Mouse (Mus musculus) liver, embryonic 11.5 days (tissue): ENCODE measurements around the gene Epp13. TPM values are rescaled to one million over a fixed set of nuclear protein-coding genes. Genes with fewer than 3 reads are reported as not detected.
A peak's percentile ranks its signal among the peaks of the same experiment; 100 is the strongest.
"Not testable (repeated sequence)": the region's sequence is repeated elsewhere in the genome, so short reads cannot be mapped to it uniquely, and the experiment has no call there.

ENCODE experiments used
- ATAC-seq: fragments of 200-750 bp; cut with Nextera tagmentation; replicated peaks from 2 replicates; pipeline ENCODE4 v1.8.0; 2017; ENCODE audit warnings: moderate number of reproducible peaks, mild to moderate bottlenecking, moderate TSS enrichment, moderate library complexity; ENCODE audit not compliant: low FRiP score
- DNase-seq: peaks from one replicate; pipeline ENCODE4 v3.0.0-alpha.2; 2017; ENCODE audit warnings: low spot score
- H3K27ac ChIP-seq: fragments of 300-500 bp; sonication (generic); 2 replicates; pipeline ENCODE4 v1.5.1; 2014; ENCODE audit warnings: mild to moderate bottlenecking, low read depth, low read length, control low read depth
- H3K27me3 ChIP-seq: fragments of 300-500 bp; sonication (generic); replicated peaks from 2 replicates; pipeline ENCODE4 v1.6.1; 2014; ENCODE audit warnings: low read length, mixed read lengths; ENCODE audit not compliant: control insufficient read depth, insufficient read depth
- H3K36me3 ChIP-seq: fragments of 300-500 bp; sonication (generic); 2 replicates; pipeline ENCODE4 v1.6.1; 2014; ENCODE audit warnings: mild to moderate bottlenecking, low read length, moderate library complexity, mixed read lengths; ENCODE audit not compliant: control insufficient read depth, insufficient read depth
- H3K4me1 ChIP-seq: fragments of 300-500 bp; sonication (generic); replicated peaks from 2 replicates; pipeline ENCODE4 v1.6.1; 2014; ENCODE audit warnings: low read length, mixed read lengths; ENCODE audit not compliant: control insufficient read depth, insufficient read depth
- H3K4me2 ChIP-seq: fragments of 300-500 bp; sonication (generic); 2 replicates; pipeline ENCODE4 v1.6.1; 2014; ENCODE audit warnings: mild to moderate bottlenecking, control low read depth, moderate library complexity
- H3K4me3 ChIP-seq: fragments of 300-500 bp; sonication (generic); 2 replicates; pipeline ENCODE4 v1.5.1; 2014; ENCODE audit warnings: low read depth, low read length, control low read depth
- H3K9ac ChIP-seq: fragments of 300-500 bp; sonication (generic); 2 replicates; pipeline ENCODE4 v1.6.1; 2014; ENCODE audit warnings: low read depth, low read length, control low read depth
- H3K9me3 ChIP-seq: fragments of 300-500 bp; sonication (generic); 2 replicates; pipeline ENCODE4 v1.6.1; 2016; ENCODE audit warnings: low read length, inconsistent platforms, mixed read lengths; ENCODE audit not compliant: control insufficient read depth
- WGBS: fragments of 180-500 bp; shearing (Covaris S2); extraction: QIAGEN DNeasy Blood & Tissue Kit; methylation state at CpG from one replicate; pipeline ENCODE4 v1.1.7; 2014; 5-methylcytosine and 5-hydroxymethylcytosine counted together
- polyA plus RNA-seq: library from polyadenylated mRNA; unstranded; fragments of >200 nt; fragmentation: Nextera tagmentation; extraction: Ambion mirVana; gene quantifications from 2 replicates; pipeline ENCODE4 v1.2.1, GENCODE M21; 2014

The Epp13 gene
- polyA plus RNA-seq, 1 experiment from 2014 or later, result not detected

DNA sequence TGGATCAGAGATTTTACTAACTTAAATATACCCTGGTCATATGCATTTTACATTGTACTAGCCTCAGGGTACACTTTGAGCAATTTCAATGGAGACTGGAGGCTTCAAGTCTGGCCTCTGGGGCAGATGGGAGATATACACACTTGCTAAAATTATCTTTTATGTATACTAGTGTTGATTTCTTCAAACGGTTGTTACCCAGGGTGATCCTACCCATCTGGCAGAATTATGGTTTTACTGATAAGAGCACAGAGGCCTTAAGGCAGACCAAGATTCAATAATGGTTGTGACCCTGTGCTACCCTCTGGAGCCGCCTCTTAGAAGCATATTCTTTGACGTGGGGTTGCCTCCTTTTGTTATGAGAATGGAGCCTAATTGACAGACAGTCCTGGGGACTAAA is 25.4 kb downstream of the Epp13 start:
- no peaks in the 10 kb centered on the region for H3K9me3 ChIP-seq
- WGBS, result 18% methylated on average over 3 of the region's 3 CpGs
- H3K27ac ChIP-seq, result no peak overlapping the region
- H3K27me3 ChIP-seq, result no peaks in the 10 kb centered on the region
- no peaks in the 10 kb centered on the region for H3K36me3 ChIP-seq
- H3K4me1 ChIP-seq, result peaks cover 7% of the 10 kb centered on the region
- no peak overlapping the region for H3K4me3 ChIP-seq
- peak; percentile 89 for ATAC-seq
- H3K4me2 ChIP-seq, result peak overlapping the region; percentile 19; the same call in 1 of the 2 replicates
- DNase-seq, result no peak
- no peak overlapping the region for H3K9ac ChIP-seq

DNA sequence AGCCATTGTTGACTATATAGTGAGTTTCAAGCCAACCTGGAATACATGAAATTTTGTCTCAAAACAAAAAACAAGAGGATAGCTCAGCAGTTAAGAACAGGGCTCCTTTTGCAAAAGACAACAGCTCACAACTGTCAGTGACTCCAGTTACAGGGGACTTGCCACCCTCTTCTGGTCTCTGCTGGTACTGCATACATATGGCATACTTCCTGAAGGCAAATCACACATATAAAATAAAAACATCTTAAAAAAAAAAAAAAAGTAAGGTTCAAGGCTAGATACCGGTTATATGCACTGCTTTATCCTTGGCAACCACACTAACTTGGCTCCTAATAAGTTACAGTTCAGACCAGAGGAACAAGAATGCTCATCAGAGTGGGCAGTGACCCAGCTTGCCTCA is 30.2 kb downstream of the Epp13 start:
- Histone ChIP-seq H3K36me3 (no peaks in the 10 kb centered on the region), H3K27me3 (no peaks in the 10 kb centered on the region), H3K4me2 (peak overlapping the region; percentile 56), H3K27ac (peak overlapping the region; percentile 57), H3K4me1 (peaks cover 19% of the 10 kb centered on the region), H3K9ac (peak overlapping the region; percentile 66), H3K9me3 (no peaks in the 10 kb centered on the region), H3K4me3 (peak overlapping the region; percentile 56)
- ATAC-seq, result no peak
- peak; percentile 64 for DNase-seq
- WGBS, result 0% methylated on average over 1 of the region's 1 CpGs

DNA sequence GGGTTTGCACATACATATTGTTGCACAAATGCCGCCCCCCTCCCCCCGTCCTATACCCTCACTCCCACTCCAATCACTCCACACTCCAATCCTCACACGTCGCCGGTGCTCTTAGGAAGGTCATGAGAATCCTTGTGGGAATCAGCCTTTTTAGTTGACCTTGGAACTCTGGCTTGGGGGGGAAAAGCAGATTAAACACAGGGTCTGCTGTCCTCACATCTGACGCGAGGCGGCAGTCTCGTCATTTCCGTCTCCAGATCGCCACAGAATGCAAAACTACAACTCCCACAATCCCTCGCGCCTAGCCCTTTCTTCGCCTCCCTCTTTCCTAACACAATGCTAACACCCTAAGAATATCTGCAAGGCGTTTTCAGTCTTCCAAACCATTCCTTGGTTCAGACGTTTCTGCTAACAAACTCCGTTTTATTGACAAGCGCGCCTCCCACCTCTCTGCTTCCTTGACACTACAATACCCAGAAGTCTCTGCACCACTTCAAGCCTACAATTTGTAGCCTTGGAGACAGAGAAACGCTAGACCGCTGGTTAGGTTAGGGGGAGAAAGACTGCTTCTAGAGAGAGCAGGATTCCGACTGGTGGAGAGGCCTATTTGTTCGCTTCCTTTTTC is 31.1 kb downstream of the Epp13 start:
- ATAC-seq (peak; percentile 54), DNase-seq (peak; percentile 83)
- no peaks in the 10 kb centered on the region for H3K36me3 ChIP-seq
- H3K27me3 ChIP-seq, result no peaks in the 10 kb centered on the region
- no peaks in the 10 kb centered on the region for H3K9me3 ChIP-seq
- H3K4me3 ChIP-seq, result peak overlapping the region; percentile 56
- under 1% methylated on average over 23 of the region's 23 CpGs for WGBS
- peaks cover 22% of the 10 kb centered on the region for H3K4me1 ChIP-seq
- peak overlapping the region; percentile 56 for H3K4me2 ChIP-seq
- H3K27ac ChIP-seq, result peak overlapping the region; percentile 57
- peak overlapping the region; percentile 66 for H3K9ac ChIP-seq

DNA sequence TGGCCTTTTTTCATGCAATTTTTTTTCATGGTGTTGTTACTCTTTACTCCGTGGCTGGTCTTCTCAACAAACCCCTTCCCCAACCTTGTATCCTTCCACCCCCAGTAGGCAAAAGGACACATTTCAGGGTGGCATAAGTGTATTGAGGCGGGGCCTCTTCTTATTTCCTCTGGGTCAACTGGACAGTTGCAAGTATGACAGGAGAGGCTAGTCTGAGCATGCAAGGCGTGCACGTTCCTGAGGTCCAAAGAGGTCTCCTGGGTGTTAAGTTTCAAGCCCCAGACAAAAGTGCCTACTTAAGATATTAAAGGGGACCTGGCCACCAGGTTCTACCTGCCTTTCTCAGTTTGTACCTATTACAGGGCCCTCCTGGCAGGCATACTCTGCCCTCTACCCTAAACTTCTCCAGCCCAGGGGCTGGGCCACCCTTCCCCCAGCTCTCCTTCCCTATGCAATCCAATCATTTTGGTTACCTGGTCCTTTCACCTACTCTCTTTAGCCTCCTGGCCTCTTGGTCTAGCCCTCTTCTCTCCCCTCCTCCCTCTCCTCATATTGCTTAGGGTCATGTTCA is 32.0 kb downstream of the Epp13 start:
- H3K9me3 ChIP-seq, result no peaks in the 10 kb centered on the region
- H3K9ac ChIP-seq, result no peak overlapping the region
- no peak overlapping the region for H3K4me2 ChIP-seq
- H3K27ac ChIP-seq, result no peak overlapping the region
- 83% methylated on average over 4 of the region's 4 CpGs for WGBS
- no peaks in the 10 kb centered on the region for H3K27me3 ChIP-seq
- ATAC-seq, result no peak
- H3K4me3 ChIP-seq, result no peak overlapping the region
- H3K4me1 ChIP-seq, result peaks cover 22% of the 10 kb centered on the region
- H3K36me3 ChIP-seq, result no peaks in the 10 kb centered on the region
- no peak for DNase-seq

DNA sequence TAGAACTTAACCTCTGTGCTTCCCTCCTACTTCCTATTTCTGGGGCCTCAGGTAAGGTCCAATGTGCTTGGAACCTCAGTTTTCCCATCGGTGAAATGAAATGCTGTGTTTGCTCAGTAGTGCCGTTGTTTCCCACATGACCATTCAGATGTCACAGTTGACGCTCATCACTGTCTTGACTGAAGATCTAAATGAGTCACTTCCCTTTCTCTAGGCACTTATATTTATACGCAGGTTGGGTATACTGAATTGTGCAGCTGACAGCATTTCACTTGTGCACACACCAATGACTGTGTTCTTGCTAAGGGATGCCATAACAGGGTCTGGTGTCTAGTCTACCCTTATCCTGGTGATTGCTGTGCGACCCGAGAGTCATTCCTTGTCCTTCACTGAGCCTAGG is 32.9 kb downstream of the Epp13 start:
- H3K4me3 ChIP-seq, result no peak overlapping the region
- H3K27me3 ChIP-seq, result no peaks in the 10 kb centered on the region
- no peak for DNase-seq
- no peak for ATAC-seq
- H3K4me1 ChIP-seq, result peaks cover 22% of the 10 kb centered on the region
- 78% methylated on average over 6 of the region's 6 CpGs for WGBS
- H3K4me2 ChIP-seq, result peak overlapping the region; percentile 83
- H3K9me3 ChIP-seq, result no peaks in the 10 kb centered on the region
- H3K27ac ChIP-seq, result peak overlapping the region; percentile 73; the same call in 1 of the 2 replicates
- peak overlapping the region; percentile 71; the same call in 1 of the 2 replicates for H3K9ac ChIP-seq
- H3K36me3 ChIP-seq, result peaks cover under 1% of the 10 kb centered on the region; the same call in 1 of the 2 replicates

DNA sequence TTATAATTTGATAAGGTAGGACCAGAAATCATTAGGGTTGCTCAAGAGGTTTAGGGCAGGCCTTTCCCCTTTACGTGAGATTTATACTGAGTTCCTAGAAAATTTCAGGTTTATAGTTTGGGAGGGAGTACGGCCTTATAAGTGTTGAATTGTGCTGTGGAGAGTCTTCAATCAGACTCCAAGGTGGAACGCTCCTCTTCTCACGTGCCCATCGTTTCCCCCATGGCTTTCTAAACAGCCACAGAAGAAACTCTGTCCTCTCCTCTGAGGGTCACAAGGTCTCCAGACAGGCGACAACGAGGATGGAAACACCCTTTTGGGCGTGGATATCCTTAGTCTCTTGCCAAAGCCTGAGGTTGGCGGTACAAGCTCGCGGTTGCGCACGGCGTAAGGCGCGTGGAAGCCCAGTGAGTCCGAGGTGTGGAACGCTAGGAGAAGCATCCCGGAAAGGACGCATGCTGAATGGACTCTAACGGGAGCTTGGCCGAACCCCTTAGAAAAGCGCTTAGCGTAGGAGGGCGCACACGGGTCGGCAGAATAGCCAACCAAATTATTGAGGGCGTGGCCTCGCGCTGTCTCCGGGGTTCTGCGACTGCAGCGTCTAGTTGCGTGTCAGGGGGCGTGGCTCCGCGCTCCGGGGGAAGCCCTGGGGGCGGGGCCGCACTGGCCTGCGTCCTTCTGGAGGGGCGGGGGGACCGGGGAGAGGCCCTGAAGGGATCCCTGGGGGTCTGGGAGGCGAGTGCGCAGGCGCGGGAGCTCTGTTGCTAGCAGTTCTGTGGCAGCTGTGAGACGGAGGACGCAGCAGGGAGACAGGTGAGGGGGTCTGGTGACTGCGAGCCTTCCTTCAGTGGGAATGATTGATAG is 33.6 kb downstream of the Epp13 start, which contains the start of gene Zfp667:
Gene Zfp667 (plus strand): TSS at position 738 of the 864 bp plus-strand sequence.
- Histone ChIP-seq H3K9ac (peak within 1 kb of the TSS; percentile 71), H3K4me1 (peaks cover 22% of the 10 kb centered on the region), H3K4me3 (peak within 1 kb of the TSS; percentile 62), H3K36me3 (peaks cover 2% of the 10 kb centered on the region; the same call in 1 of the 2 replicates), H3K9me3 (no peaks in the 10 kb centered on the region), H3K27ac (peak within 1 kb of the TSS; percentile 73), H3K4me2 (peak within 1 kb of the TSS; percentile 83), H3K27me3 (no peaks in the 10 kb centered on the region)
- ATAC-seq (peak; percentile 85), DNase-seq (peak; percentile 97)
- 3% methylated on average over 50 of the region's 50 CpGs for WGBS

DNA sequence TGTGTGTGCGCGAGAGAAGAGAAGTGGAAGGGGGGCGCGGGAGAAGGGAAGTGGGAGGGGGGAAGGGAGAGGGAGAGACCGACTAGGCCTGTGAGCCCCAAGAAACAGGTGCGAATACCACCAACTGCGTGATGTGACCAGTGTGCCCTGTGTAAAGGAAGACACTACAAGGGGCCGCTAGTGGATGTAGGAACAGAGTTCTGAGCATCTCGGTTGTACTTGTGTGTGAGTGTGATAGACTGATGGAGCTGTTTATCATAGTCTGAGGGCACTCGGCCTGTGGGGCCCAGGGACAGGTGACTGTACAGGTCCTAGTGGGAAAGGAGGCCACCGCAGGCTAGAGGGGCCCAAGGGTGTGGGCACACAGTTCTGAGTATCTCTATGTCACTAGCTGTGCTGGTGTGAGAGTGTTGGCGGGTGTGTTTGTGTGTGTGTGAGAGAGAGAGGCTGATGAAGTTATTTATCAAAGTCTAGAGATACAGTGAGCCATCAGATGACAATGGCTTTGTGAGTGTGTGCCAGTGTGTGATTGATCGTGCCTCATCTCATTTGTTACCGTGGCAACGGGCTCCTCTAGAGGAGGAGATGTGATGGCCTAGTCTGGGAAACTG is 34.5 kb downstream of the Epp13 start:
- ATAC-seq (peak; percentile 65), DNase-seq (no peak)
- Histone ChIP-seq H3K9me3 (no peaks in the 10 kb centered on the region), H3K27me3 (no peaks in the 10 kb centered on the region), H3K9ac (peak overlapping the region; percentile 71), H3K27ac (peak overlapping the region; percentile 73; the same call in 1 of the 2 replicates), H3K4me1 (peaks cover 22% of the 10 kb centered on the region), H3K4me3 (peak overlapping the region; percentile 62), H3K36me3 (peaks cover 2% of the 10 kb centered on the region; the same call in 1 of the 2 replicates), H3K4me2 (peak overlapping the region; percentile 83)
- 30% methylated on average over 14 of the region's 15 CpGs for WGBS

DNA sequence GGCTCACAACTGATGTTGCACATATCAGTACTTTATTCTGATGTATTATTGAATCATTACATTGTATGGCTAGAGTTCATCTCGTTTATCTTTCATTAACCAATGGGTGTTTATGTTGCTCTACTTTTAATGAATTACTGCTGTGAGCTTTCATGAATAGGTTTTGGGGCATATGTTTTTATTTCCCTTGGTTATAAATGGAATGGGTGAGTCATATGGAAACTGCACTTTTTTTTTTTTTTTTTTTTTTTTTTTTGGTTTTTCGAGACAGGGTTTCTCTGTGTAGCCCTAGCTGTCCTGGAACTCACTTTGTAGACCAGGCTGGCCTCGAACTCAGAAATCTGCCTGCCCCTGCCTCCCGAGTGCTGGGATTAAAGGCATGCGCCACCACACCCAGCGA is 38.6 kb downstream of the Epp13 start:
- not testable (repeated sequence) for H3K4me2 ChIP-seq, H3K36me3 ChIP-seq, H3K9me3 ChIP-seq, H3K4me3 ChIP-seq, ATAC-seq, H3K9ac ChIP-seq, H3K27ac ChIP-seq, DNase-seq, H3K27me3 ChIP-seq
- WGBS, result 94% methylated on average over 5 of the region's 6 CpGs
- peaks cover 14% of the 10 kb centered on the region; the same call in 1 of the 2 replicates for H3K4me1 ChIP-seq
